Mouse (Mus musculus) liver, adult 10 weeks (tissue): ENCODE results near the gene Cfap69. TPM values are rescaled to one million over a fixed set of nuclear protein-coding genes. Genes with fewer than 3 reads are reported as not detected.

Source experiments
- polyA plus RNA-seq: library from polyadenylated mRNA; stranded (reverse); fragments of 350-450 nt; fragmentation: Illumina TruSeq; extraction: RNeasy Lipid Tissue Mini Kit (QIAGEN cat#74804); gene quantifications from one replicate; pipeline ENCODE4 v1.2.3, GENCODE M21; 2014; ENCODE audit warnings: low read depth, low replicate concordance

Cfap69 gene
- 0.77 TPM for polyA plus RNA-seq

GRCm38 (mm10) chr5:5663655-5664370 is at the start of gene Cfap69:
Gene Cfap69, minus strand, starts transcription at chr5:5664239.

GRCm38 (mm10) chr5:5693956-5694653 is 30.1 kb upstream of the Cfap69 start, which contains the start of gene Steap2:
Gene Steap2, minus strand, starts transcription at chr5:5694578.

GRCm38 (mm10) chr5:5573749-5574317 is 90.2 kb downstream of the Cfap69 start, which contains the start of gene Gm8773:
Gene Gm8773, plus strand, starts transcription at chr5:5573799.

GRCm38 (mm10) chr5:5559079-5559740 is 104.8 kb downstream of the Cfap69 start, which contains the start of gene Gtpbp10:
Gene Gtpbp10, minus strand, starts transcription at chr5:5559538.

Other genes starting within 250 kb of the Cfap69 start
- gene Cdk14, start 243.9 kb downstream of the Cfap69 start, polyA plus RNA-seq, result 0.61 TPM
- gene 1700015F17Rik, start 185.1 kb downstream of the Cfap69 start, polyA plus RNA-seq, result not detected
- gene Cldn12, start 149.3 kb downstream of the Cfap69 start, polyA plus RNA-seq, result 107 TPM
- 27.0 TPM for gene Gtpbp10, start 104.7 kb downstream of the Cfap69 start, polyA plus RNA-seq
- gene Gm8773, start 90.4 kb downstream of the Cfap69 start, polyA plus RNA-seq, result not detected
- gene Steap2, start 30.3 kb upstream of the Cfap69 start, polyA plus RNA-seq, result 14.2 TPM
- not detected for gene Steap1, start 85.1 kb upstream of the Cfap69 start, polyA plus RNA-seq